Mouse (Mus musculus): ENCODE measurements at regions not wholly inside any gene's neighbourhood (a gene's known extent, or its start where the extent isn't known, plus 50 kb on each side); places are given as distances from the start of the nearest gene placed in this dataset.

GRCm38 (mm10) chr15:59232290-59232689 is 343.2 kb downstream of the Gm49356 start:
- WGBS: 51% methylated on average over 5 of the region's 5 CpGs
- H3K4me3 ChIP-seq (ENCODE audit: low read depth, low read length): no peak overlapping the region
- no peaks in the 10 kb centered on the region for H3K36me3 ChIP-seq (ENCODE audit: control insufficient read depth, insufficient read depth, low read length)
- H3K27ac ChIP-seq (ENCODE audit: insufficient read depth, low read depth, low read length): no peak overlapping the region
- no peak for TF ChIP-seq CTCF (IDR thresholded peaks at IDR 0.05; ENCODE audit: extremely low read depth, insufficient read length, insufficient replicate concordance, low read depth, low read length)
- no peak for TF ChIP-seq POLR2A (IDR thresholded peaks at IDR 0.05; ENCODE audit: low read depth, low read length)
- H3K4me1 ChIP-seq (ENCODE audit: control insufficient read depth, insufficient read depth, insufficient read length, low read length): no peaks in the 10 kb centered on the region
- no peaks in the 10 kb centered on the region for H3K27me3 ChIP-seq (ENCODE audit: control insufficient read depth, insufficient read depth, low read length)

GRCm38 (mm10) chr15:59237446-59238161 is 348.5 kb downstream of the Gm49356 start:
- Histone ChIP-seq H3K4me3 (ENCODE audit: low read depth, low read length) (no peak overlapping the region), H3K36me3 (ENCODE audit: control insufficient read depth, insufficient read depth, low read length) (no peaks in the 10 kb centered on the region), H3K4me1 (ENCODE audit: control insufficient read depth, insufficient read depth, insufficient read length, low read length) (no peaks in the 10 kb centered on the region), H3K27me3 (ENCODE audit: control insufficient read depth, insufficient read depth, low read length) (no peaks in the 10 kb centered on the region), H3K27ac (ENCODE audit: insufficient read depth, low read depth, low read length) (no peak overlapping the region)
- no peak for TF ChIP-seq CTCF (IDR thresholded peaks at IDR 0.05; ENCODE audit: extremely low read depth, insufficient read length, insufficient replicate concordance, low read depth, low read length)
- WGBS: 75% methylated on average over 6 of the region's 6 CpGs

- no peak for TF ChIP-seq CTCF (IDR thresholded peaks at IDR 0.05; ENCODE audit: extremely low read depth, insufficient read length, insufficient replicate concordance, low read depth, low read length)
- TF ChIP-seq POLR2A (IDR thresholded peaks at IDR 0.05; ENCODE audit: low read depth, low read length): no peak
- Histone ChIP-seq H3K4me3 (ENCODE audit: low read depth, low read length) (no peak overlapping the region), H3K27me3 (ENCODE audit: control insufficient read depth, insufficient read depth, low read length) (no peaks in the 10 kb centered on the region), H3K4me1 (ENCODE audit: control insufficient read depth, insufficient read depth, insufficient read length, low read length) (no peaks in the 10 kb centered on the region), H3K36me3 (ENCODE audit: control insufficient read depth, insufficient read depth, low read length) (no peaks in the 10 kb centered on the region), H3K27ac (ENCODE audit: insufficient read depth, low read depth, low read length) (no peak overlapping the region)
- 78% methylated on average over 7 of the region's 7 CpGs for WGBS
These were observed 352.7 kb downstream of the Gm49356 start for GRCm38 (mm10) chr15:59241752-59242151.

- 48% methylated on average over 4 of the region's 4 CpGs for WGBS
- H3K4me3 ChIP-seq (ENCODE audit: low read depth, low read length): no peak overlapping the region
- TF ChIP-seq POLR2A (IDR thresholded peaks at IDR 0.05; ENCODE audit: low read depth, low read length) (no peak), CTCF (IDR thresholded peaks at IDR 0.05; ENCODE audit: extremely low read depth, insufficient read length, insufficient replicate concordance, low read depth, low read length) (no peak)
- no peak overlapping the region for H3K27ac ChIP-seq (ENCODE audit: insufficient read depth, low read depth, low read length)
- no peaks in the 10 kb centered on the region for H3K4me1 ChIP-seq (ENCODE audit: control insufficient read depth, insufficient read depth, insufficient read length, low read length)
- H3K36me3 ChIP-seq (ENCODE audit: control insufficient read depth, insufficient read depth, low read length): no peaks in the 10 kb centered on the region
- no peaks in the 10 kb centered on the region for H3K27me3 ChIP-seq (ENCODE audit: control insufficient read depth, insufficient read depth, low read length)
These were observed 357.0 kb downstream of the Gm49356 start for GRCm38 (mm10) chr15:59245927-59246649.

- Histone ChIP-seq H3K27ac (ENCODE audit: insufficient read depth, low read depth, low read length) (no peak overlapping the region), H3K4me3 (ENCODE audit: low read depth, low read length) (no peak overlapping the region), H3K27me3 (ENCODE audit: control insufficient read depth, insufficient read depth, low read length) (no peaks in the 10 kb centered on the region; the same call in 1 of the 2 replicates), H3K4me1 (ENCODE audit: control insufficient read depth, insufficient read depth, insufficient read length, low read length) (no peaks in the 10 kb centered on the region), H3K36me3 (ENCODE audit: control insufficient read depth, insufficient read depth, low read length) (no peaks in the 10 kb centered on the region)
- WGBS: 63% methylated on average over 12 of the region's 12 CpGs
- no peak for TF ChIP-seq POLR2A (IDR thresholded peaks at IDR 0.05; ENCODE audit: low read depth, low read length)
- TF ChIP-seq CTCF (IDR thresholded peaks at IDR 0.05; ENCODE audit: extremely low read depth, insufficient read length, insufficient replicate concordance, low read depth, low read length): no peak
These were observed 359.6 kb downstream of the Gm49356 start for GRCm38 (mm10) chr15:59248477-59249260.

GRCm38 (mm10) chr15:59261380-59261779 is 372.3 kb downstream of the Gm49356 start:
- no peak overlapping the region for H3K27ac ChIP-seq (ENCODE audit: insufficient read depth, low read depth, low read length)
- WGBS: 50% methylated on average over 1 of the region's 1 CpGs
- no peak for TF ChIP-seq CTCF (IDR thresholded peaks at IDR 0.05; ENCODE audit: extremely low read depth, insufficient read length, insufficient replicate concordance, low read depth, low read length)
- TF ChIP-seq POLR2A (IDR thresholded peaks at IDR 0.05; ENCODE audit: low read depth, low read length): no peak

GRCm38 (mm10) chr15:59262380-59262779 is 373.3 kb downstream of the Gm49356 start:
- H3K27ac ChIP-seq (ENCODE audit: insufficient read depth, low read depth, low read length): no peak overlapping the region
- TF ChIP-seq CTCF (IDR thresholded peaks at IDR 0.05; ENCODE audit: extremely low read depth, insufficient read length, insufficient replicate concordance, low read depth, low read length) (no peak), POLR2A (IDR thresholded peaks at IDR 0.05; ENCODE audit: low read depth, low read length) (no peak)
- H3K36me3 ChIP-seq (ENCODE audit: control insufficient read depth, insufficient read depth, low read length): no peaks in the 10 kb centered on the region
- H3K27me3 ChIP-seq (ENCODE audit: control insufficient read depth, insufficient read depth, low read length): no peaks in the 10 kb centered on the region
- no peak overlapping the region for H3K4me3 ChIP-seq (ENCODE audit: low read depth, low read length)
- H3K4me1 ChIP-seq (ENCODE audit: control insufficient read depth, insufficient read depth, insufficient read length, low read length): no peaks in the 10 kb centered on the region
- 85% methylated on average over 2 of the region's 2 CpGs for WGBS

More at GRCm38 (mm10) chr15:59261380-59261779, 372.3 kb downstream of the Gm49356 start:
- no peaks in the 10 kb centered on the region for H3K27me3 ChIP-seq (ENCODE audit: control insufficient read depth, insufficient read depth, low read length)
- H3K4me1 ChIP-seq (ENCODE audit: control insufficient read depth, insufficient read depth, insufficient read length, low read length): no peaks in the 10 kb centered on the region
- no peak overlapping the region for H3K4me3 ChIP-seq (ENCODE audit: low read depth, low read length)
- no peaks in the 10 kb centered on the region for H3K36me3 ChIP-seq (ENCODE audit: control insufficient read depth, insufficient read depth, low read length)

Data from small intestine, adult 2 months (tissue).